Mouse (Mus musculus) spleen, postnatal 4 days (tissue): ENCODE results near the gene Msh6.
"Not testable (repeated sequence)": the region's sequence is repeated elsewhere in the genome, so short reads cannot be mapped to it uniquely, and the experiment has no call there.

Experiments
- DNase-seq, 2 experiments: peaks; one replicate each; pipeline ENCODE4 v3.0.0; 2022; ENCODE audit warnings: low spot score in 2 of 2

Msh6 gene

GRCm38 (mm10) chr17:87974629-87975228, at the start of gene Msh6:
Msh6 (plus strand) TSS chr17:87975062.
- DNase-seq: peak; percentile 86 to 92

DNA sequence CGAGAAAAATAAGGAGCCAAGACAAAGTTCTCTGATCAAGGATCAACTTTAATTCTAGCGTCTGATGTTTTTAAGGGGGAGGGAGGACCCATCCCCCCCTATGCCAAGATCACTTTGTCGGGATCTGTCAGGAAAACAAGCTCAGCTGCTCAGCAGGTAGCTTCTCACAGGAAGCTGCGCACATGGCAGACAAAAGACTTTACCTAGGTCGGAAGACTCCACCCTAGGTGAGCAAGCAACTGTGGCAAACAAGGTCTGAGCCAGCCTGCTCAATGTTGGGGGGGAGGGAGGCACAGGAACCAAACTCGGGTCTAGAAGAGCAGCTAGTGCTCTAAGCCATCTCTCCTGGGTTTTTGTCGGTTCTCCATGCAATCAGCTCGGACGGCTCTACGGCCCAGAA, 40.5 kb upstream of the Msh6 start:
- DNase-seq: no peak

GRCm38 (mm10) chr17:87934736-87935135, 40.1 kb upstream of the Msh6 start:
- DNase-seq: no peak

DNA sequence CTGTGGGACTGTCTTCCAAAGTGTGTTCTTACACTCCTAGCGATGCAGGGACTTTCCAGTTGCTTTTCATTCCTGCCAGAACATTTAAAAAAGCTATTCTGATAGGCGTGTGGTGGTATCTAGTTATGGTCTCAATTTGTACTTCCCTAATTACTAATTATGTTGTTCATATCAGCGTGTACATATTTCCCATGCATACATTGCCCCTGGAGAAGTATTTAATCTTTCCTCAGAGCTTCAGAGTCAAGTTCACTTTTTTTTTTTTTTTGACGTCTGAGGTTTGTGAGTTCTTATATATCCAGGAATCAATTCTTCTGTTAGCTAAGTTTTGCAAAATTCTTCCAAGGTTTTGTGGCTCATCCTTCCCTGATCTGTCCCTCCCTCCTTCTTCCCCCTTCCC, 38.7 kb upstream of the Msh6 start:
- no peak for DNase-seq

DNA sequence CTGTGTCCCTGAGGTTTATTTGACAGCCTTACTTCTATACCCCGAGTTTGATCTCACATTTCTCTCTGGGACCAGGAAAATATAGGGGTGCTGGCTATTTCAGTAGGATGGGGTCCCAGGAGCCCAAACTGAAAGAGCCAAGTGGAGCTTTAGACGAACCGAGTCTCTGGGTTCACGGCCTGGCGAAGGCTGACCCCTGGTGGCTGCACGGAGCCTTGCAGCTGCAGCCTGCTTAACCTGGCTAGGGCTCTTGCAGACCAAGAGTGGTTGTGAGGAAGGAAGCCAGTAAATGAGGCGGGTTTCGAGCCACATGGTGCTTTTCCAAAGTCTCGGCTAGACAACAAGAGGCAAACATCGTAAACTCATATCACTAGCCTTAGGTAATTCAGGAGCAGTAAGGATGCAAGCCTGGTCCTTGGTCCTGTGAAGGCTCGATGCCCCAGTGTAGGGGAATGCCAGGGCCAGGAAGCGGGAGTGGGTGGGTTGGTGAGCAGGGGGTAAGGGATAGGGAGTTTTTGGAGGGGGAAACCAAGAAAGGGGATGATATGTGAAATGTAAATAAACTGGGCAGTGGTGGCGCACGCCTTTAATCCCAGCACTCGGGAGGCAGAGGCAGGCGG, 25.8 kb upstream of the Msh6 start:
- peak; percentile 56 to 87 for DNase-seq

DNA sequence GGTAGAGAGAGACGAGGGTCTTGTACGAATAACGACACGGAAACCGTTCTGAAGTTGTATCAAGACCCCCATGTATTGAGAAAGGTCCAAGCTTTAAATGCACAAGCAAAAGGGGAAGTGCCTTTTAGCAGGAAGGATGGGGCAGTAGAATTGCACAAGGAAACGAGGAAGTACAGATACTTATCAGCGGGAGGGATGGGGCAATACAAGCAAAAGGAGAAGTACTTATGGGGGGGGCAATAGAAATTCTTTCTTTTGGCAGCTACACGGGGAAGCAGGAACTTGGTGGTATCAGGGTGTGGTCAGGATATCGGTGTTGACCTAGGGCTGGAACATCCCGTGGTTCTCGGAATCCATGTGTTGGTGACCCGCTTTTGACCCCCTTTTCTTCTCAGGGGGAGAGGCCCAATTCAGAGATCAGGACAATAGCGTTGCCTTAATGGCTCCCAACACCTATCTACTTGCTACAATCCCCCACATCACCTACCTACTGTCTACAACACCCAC, 20.2 kb upstream of the Msh6 start:
- DNase-seq: not testable (repeated sequence)

- no peak for DNase-seq
These were observed 17.6 kb upstream of the Msh6 start for GRCm38 (mm10) chr17:87957096-87957840.

- DNase-seq: no peak
These were observed 16.6 kb upstream of the Msh6 start for GRCm38 (mm10) chr17:87958283-87958682.

DNA sequence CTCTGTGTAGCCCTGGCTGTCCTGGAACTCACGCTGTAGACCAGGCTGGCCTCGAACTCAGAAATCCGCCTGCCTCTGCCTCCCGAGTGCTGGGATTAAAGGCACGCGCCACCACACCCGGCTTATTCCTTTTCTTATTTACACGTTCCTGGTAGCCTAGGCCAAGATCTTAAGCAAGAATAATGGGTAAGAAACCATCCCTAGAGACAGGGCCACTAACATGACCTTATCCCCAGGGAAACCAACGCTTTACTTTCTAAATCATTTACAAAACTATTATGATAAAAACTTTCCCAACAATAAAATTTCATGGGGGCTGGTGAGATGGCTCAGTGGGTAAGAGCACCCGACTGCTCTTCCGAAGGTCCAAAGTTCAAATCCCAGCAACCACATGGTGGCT, 15.5 kb upstream of the Msh6 start:
- DNase-seq: not testable (repeated sequence)

- DNase-seq: not testable (repeated sequence)
These were observed 14.9 kb upstream of the Msh6 start for GRCm38 (mm10) chr17:87959931-87960330.

GRCm38 (mm10) chr17:87963081-87964075, 11.5 kb upstream of the Msh6 start:
- no peak for DNase-seq

GRCm38 (mm10) chr17:87968483-87968926, 6.4 kb upstream of the Msh6 start:
- DNase-seq: not testable (repeated sequence)

GRCm38 (mm10) chr17:87971696-87972591, 2.9 kb upstream of the Msh6 start:
- DNase-seq: not testable (repeated sequence)

DNA sequence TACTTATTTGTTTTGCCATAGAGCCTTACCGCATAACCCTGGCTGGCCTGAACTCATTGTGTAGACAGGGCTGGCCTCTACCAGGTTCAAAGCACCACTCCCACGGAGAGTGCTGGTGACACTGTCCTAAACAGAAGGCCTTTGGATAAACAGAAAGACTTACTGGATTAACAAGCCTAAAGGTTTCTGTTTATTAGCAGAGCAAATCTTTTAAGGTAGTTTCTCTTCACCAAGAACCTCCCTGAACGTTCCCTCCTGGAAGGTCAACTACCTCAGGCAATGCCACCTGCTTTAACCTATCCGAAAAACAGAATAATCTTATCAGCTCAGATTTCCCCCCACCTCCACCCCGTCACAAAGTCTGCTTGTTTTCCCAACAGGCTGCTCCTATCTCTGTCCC, 2.0 kb upstream of the Msh6 start:
- DNase-seq: no peak

- DNase-seq: no peak
These were observed 1.3 kb upstream of the Msh6 start for GRCm38 (mm10) chr17:87973261-87974167.

- peak; percentile 75 to 88 for DNase-seq
These were observed 479 bp downstream of the Msh6 start for GRCm38 (mm10) chr17:87975229-87975853.

DNA sequence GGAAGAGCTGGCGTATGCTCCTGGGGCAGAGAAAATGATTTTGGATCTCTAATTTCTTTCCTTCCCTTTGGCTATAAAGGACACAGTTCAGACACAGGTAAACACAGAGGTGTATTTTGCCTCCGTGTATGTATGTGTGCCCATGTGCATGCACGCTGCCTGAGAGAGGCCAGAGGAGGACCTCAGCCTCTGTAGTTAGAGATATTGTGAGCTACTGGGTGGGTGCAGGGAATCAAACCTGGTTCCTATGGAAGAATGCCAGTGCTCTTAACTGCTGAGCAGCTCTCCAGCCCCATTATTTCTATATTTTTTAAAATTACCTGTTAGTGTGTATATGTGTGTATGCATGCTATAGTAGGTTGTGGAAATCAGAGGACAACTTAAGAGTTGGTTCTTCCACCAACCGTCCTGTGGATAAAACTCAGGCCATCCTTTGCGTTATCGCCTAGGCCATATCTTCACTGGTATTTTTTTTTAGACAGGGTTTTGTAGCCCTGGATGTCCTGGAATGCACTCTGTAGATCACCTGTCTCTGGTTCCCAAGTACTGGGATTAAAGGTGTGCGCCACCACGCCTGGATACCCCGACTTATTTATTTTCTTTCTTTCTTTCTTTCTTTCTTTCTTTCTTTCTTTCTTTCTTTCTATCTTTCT, 1.4 kb downstream of the Msh6 start:
- peak in 1 of 2 experiments; percentile 19 for DNase-seq

DNA sequence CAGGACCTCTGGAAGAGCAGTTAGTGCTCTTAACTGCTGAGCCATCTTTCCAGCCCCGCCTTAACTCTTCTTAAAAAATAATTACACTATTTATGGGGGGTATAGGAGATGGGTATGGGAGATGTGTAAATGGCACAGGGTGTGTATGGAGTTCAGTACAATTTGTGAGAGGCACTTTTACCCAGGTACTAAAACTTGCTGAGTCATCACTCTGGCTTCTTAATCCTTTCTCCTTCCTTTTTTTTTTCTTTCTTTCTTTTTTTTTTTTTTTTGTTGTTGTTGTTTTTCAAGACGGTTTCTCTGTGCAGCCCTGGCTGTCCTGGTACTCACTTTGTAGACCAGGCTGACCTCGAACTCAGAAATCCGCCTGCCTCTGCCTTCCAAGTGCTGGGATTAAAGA, 2.1 kb downstream of the Msh6 start:
- DNase-seq: not testable (repeated sequence)
